Mouse (Mus musculus) monocyte, adult 5-6 weeks (primary cell): ENCODE data around the gene Olfr1174-ps. TPM values are rescaled to one million over a fixed set of nuclear protein-coding genes. Genes with fewer than 3 reads are reported as not detected.

ENCODE experiments used
- ATAC-seq: fragments of 153-309, 156-312 bp; replicated peaks from 2 replicates; pipeline ENCODE4 v1.8.0; 2017; ENCODE audit warnings: mild to moderate bottlenecking; ENCODE audit not compliant: low TSS enrichment, insufficient number of reproducible peaks, severe bottlenecking, poor library complexity, low FRiP score
- total RNA-seq: library from RNA; stranded (forward); fragments of 200-1000, 200-491, 200-594 nt; gene quantifications from 3 replicates; pipeline ENCODE4 v1.2.3, GENCODE M21; 2017

Olfr1174-ps gene
- total RNA-seq: not detected in 3 replicates

GRCm38 (mm10) chr2:88315035-88315434, at the start of gene Olfr1174-ps:
Gene Olfr1174-ps, minus strand, starts transcription at chr2:88315135.
- no peak for ATAC-seq

- ATAC-seq: no peak
Observed at GRCm38 (mm10) chr2:88356304-88356703, 41.4 kb upstream of the Olfr1174-ps start.

GRCm38 (mm10) chr2:88346392-88346791, 31.5 kb upstream of the Olfr1174-ps start, which contains the start of gene Olfr1177-ps:
Gene Olfr1177-ps, minus strand, starts transcription at chr2:88346492.
- ATAC-seq: no peak

- ATAC-seq: no peak
Observed at GRCm38 (mm10) chr2:88336421-88336820, 21.5 kb upstream of the Olfr1174-ps start, which contains the start of gene Olfr1176. Gene Olfr1176, plus strand, starts transcription at chr2:88336721.

- no peak for ATAC-seq
Observed at GRCm38 (mm10) chr2:88327115-88327514, 12.2 kb upstream of the Olfr1174-ps start, which contains the start of gene Olfr1175-ps. Gene Olfr1175-ps, minus strand, starts transcription at chr2:88327215.

GRCm38 (mm10) chr2:88279775-88280174, 35.2 kb downstream of the Olfr1174-ps start, which contains the start of gene Olfr1173:
Gene Olfr1173, minus strand, starts transcription at chr2:88279875.
- ATAC-seq: no peak

Other genes starting within 250 kb of the Olfr1174-ps start
- not detected in 3 replicates for gene Olfr1163, start 243.3 kb downstream of the Olfr1174-ps start, total RNA-seq
- gene Olfr1164, start 221.2 kb downstream of the Olfr1174-ps start, total RNA-seq: not detected in 3 replicates
- gene Olfr1166, start 186.9 kb downstream of the Olfr1174-ps start, total RNA-seq: not detected in 3 replicates
- gene Olfr1167, start 159.9 kb downstream of the Olfr1174-ps start, total RNA-seq: not detected in 3 replicates
- gene Olfr1168, start 133.3 kb downstream of the Olfr1174-ps start, total RNA-seq: not detected in 3 replicates
- not detected in 3 replicates for gene Olfr1170, start 86.8 kb downstream of the Olfr1174-ps start, total RNA-seq
- 0.53 TPM in 1 of 3 replicates, not detected in the others for gene Olfr1173, start 35.3 kb downstream of the Olfr1174-ps start, total RNA-seq
- 0.19 TPM in 1 of 3 replicates, not detected in the others for gene Olfr1175-ps, start 12.1 kb upstream of the Olfr1174-ps start, total RNA-seq
- not detected in 3 replicates for gene Olfr1176, start 21.6 kb upstream of the Olfr1174-ps start, total RNA-seq
- gene Olfr1177-ps, start 31.4 kb upstream of the Olfr1174-ps start, total RNA-seq: not detected in 3 replicates
- not detected in 3 replicates for gene Olfr1178, start 71.9 kb upstream of the Olfr1174-ps start, total RNA-seq
- gene Olfr1179, start 91.3 kb upstream of the Olfr1174-ps start, total RNA-seq: not detected in 3 replicates
- not detected in 3 replicates for gene Olfr1180, start 104.0 kb upstream of the Olfr1174-ps start, total RNA-seq
- not detected in 3 replicates for gene Olfr1181, start 111.0 kb upstream of the Olfr1174-ps start, total RNA-seq
- gene Gm13757, start 134.0 kb upstream of the Olfr1174-ps start, total RNA-seq: not detected in 3 replicates
- gene Olfr1183, start 139.7 kb upstream of the Olfr1174-ps start, total RNA-seq: 0.19 TPM in 1 of 3 replicates, not detected in the others
- gene Olfr1184, start 168.5 kb upstream of the Olfr1174-ps start, total RNA-seq: not detected in 3 replicates
- gene Olfr1185-ps1, start 178.2 kb upstream of the Olfr1174-ps start, total RNA-seq: not detected in 3 replicates
- gene Olfr1186, start 203.4 kb upstream of the Olfr1174-ps start, total RNA-seq: not detected in 3 replicates
- gene Olfr1188, start 241.8 kb upstream of the Olfr1174-ps start, total RNA-seq: not detected in 3 replicates